Mouse (Mus musculus) kidney, postnatal 4 days (tissue): Measurements from ENCODE around the gene Oaz1.

ENCODE experiments used
- DNase-seq, 2 experiments: peaks; one replicate each; pipeline ENCODE4 v3.0.0; 2021; ENCODE audit warnings: mixed read lengths in 2 of 2

Oaz1 gene

GRCm38 (mm10) chr10:80854913-80855748, 28.7 kb downstream of the Oaz1 start, which contains the start of the genes Lsm7 and Sppl2b:
TSS of gene Lsm7 (minus strand) at chr10:80855209.
TSS of gene Sppl2b (plus strand) at chr10:80855275.
- DNase-seq, result peak; percentile 98 to 99

GRCm38 (mm10) chr10:80855749-80856073, 29.3 kb downstream of the Oaz1 start:
- peak; percentile 17 to 23 for DNase-seq

- peak in 1 of 2 experiments; percentile 43 for DNase-seq
These were observed 29.8 kb downstream of the Oaz1 start for GRCm38 (mm10) chr10:80856267-80856666.

- no peak for DNase-seq
These were observed 30.5 kb downstream of the Oaz1 start for GRCm38 (mm10) chr10:80856908-80857307.

- DNase-seq, result no peak
These were observed 30.9 kb downstream of the Oaz1 start for GRCm38 (mm10) chr10:80857386-80857785.

GRCm38 (mm10) chr10:80857848-80858247, 31.4 kb downstream of the Oaz1 start:
- DNase-seq, result no peak

GRCm38 (mm10) chr10:80858350-80858935, 32.0 kb downstream of the Oaz1 start:
- no peak for DNase-seq

- no peak for DNase-seq
These were observed 35.8 kb downstream of the Oaz1 start for GRCm38 (mm10) chr10:80862305-80862704.

- DNase-seq, result no peak
These were observed 38.0 kb downstream of the Oaz1 start for GRCm38 (mm10) chr10:80864446-80864845.

GRCm38 (mm10) chr10:80870993-80871392, 44.5 kb downstream of the Oaz1 start:
- DNase-seq, result peak; percentile 36 to 54

- DNase-seq, result peak; percentile 30 to 50
These were observed 45.1 kb downstream of the Oaz1 start, which contains the start of gene Tmprss9 for GRCm38 (mm10) chr10:80871581-80871980. TSS of gene Tmprss9 (plus strand) at chr10:80871848.

- no peak for DNase-seq
These were observed 47.6 kb downstream of the Oaz1 start for GRCm38 (mm10) chr10:80874035-80874434.

GRCm38 (mm10) chr10:80876028-80876427, 49.6 kb downstream of the Oaz1 start:
- DNase-seq, result peak; percentile 75 to 80

- peak; percentile 35 to 38 for DNase-seq
These were observed 50.1 kb downstream of the Oaz1 start for GRCm38 (mm10) chr10:80876594-80876993.
